Mouse (Mus musculus): Measurements from ENCODE around the gene Cd59a.
"Not testable (repeated sequence)": the region's sequence is repeated elsewhere in the genome, so short reads cannot be mapped to it uniquely, and the experiment has no call there.

Gene Cd59a

DNA sequence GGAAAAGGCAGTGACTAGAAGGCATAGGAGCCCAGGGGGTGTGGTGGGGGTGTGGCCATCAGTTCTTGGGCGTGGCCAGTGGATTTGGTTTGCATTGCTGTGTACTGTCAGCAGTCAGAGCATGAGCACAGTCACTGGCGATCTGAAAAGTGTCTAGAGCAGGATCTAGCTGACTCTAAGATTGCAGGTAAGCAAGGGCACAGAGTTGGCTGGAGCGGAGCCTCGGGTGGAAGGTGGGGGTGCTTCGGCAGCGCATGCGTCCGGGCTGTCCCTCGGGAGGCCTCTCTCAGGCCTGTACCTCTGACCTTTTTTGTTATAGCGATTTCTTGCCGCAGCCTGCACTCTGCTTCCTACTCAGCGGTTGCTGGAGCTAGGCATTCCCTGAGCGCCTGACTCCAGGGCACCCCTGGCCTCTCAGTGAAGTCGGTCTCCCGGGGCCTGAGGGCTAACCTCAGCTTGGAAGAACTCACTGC, at the start of gene Cd59a:
Cd59a (plus strand) TSS at position 61 of the 473 bp plus-strand sequence.
- peak; percentile 81 for DNase-seq (ENCODE audit: low spot score)

DNA sequence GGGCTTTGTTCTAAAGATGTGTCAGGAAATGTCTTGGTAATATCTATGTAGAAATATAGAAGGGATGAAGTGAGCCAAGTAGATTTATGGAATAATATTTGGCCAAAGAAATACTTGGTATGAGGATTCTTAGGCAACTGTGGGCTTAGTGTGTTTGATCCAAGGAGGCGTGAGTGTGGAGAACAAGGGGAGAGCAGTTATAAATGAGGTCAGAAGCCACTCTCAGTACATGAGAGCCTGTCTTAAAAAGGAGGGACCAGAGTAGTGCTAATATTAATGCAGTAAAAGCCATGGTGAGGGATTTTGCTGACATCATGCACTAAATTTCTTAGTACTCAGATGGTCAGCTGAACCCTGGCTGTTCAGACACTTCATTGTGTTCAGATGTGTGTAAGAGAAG, 37.2 kb upstream of the Cd59a start:
- no peak for DNase-seq (ENCODE audit: low spot score)

DNA sequence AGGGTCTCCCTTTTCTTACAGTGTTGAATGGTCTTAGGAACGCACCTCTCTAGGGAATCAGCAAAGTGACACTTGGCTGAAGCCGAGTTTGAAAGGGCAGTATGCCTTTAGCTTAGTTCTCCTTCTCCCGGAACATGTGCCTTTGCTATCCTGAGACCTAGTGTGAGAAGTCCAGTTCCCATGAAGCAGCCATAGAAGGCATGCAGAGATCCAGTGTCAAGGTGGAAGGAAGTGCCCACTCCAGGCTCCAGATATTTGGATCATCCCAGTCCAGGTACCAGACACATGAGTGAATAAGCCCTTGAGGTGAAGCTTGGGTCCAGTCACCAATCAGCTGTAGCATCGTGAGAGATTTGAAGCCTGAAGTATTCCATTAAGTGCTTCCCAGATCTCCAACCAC, 36.6 kb upstream of the Cd59a start:
- no peak for DNase-seq (ENCODE audit: low spot score)

DNA sequence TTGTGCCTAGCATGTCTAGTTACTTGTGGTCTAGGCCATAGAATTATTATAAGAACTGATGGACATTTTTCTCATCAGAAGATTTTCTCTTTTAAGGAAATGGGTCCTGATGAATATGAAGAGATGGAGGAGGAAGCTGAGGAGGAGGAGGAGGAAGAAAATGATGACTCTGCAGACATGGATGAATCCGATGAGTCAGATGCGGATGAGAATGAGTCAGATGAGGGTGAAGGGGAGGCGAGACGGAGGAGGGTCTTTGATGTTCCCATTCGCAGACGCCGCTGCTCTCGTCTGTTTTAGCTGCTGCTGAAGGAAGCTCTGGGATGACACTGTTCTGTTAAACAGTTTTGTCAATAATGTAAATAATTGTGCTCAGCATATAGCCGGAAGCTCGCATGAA, 35.8 kb upstream of the Cd59a start:
- DNase-seq (ENCODE audit: low spot score) = no peak

DNA sequence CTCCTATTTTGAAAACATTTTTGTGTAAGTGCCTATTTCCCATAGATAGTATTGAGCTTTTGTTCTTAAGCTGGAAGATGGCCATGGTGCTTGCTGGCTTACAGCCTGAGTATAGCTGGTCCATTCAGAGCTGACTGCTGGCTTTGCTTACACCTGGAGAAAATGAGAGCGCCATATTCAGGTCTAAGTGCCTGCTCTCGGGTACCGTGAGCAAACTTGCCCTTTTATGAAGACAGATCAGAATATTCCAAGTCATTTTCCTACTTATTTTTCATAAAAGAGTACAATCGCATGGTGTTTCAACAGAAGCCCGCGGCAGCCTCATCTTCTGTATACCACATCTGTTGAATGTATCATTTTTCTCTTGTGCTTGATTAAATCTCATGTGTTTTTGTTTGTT, 34.6 kb upstream of the Cd59a start:
- no peak for DNase-seq (ENCODE audit: low spot score)

DNA sequence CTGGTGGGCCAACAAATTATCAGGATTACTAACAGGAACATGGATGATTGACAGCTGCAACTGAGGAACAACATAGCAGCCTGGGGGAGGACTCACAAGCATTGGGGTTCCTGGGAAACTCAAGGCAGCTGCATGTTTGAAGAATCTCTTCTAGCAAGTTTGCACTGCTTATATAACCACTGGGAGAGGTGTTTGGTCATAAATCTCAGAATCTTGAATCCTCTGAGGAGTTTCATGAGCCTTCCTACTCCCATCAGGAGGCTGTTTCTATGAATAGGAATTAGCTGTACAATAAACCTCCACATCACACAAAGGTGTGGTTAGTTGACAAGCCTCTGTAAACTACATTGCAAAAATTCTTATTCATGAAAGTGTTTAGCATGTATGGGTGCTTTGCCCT, 32.9 kb upstream of the Cd59a start:
- no peak for DNase-seq (ENCODE audit: low spot score)

DNA sequence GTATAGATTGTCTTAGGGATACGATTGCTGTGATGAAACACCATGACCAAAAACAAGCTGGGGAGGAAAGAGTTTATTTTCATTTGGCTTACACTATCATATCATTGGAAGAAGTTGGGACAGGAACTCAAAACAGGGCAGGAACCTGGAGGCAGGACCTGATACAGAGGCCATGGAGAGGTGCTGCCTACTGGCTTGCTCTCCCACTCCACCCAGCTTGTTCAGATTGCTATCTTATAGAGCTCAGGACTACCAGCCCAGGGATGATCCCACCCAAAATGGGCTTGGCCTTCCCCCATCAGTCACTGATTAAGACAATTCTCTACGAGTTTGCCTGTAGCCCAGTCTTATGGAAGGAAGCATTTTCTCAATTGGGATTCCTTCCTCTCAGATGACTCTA, 31.4 kb upstream of the Cd59a start:
- no peak for DNase-seq (ENCODE audit: low spot score)

DNA sequence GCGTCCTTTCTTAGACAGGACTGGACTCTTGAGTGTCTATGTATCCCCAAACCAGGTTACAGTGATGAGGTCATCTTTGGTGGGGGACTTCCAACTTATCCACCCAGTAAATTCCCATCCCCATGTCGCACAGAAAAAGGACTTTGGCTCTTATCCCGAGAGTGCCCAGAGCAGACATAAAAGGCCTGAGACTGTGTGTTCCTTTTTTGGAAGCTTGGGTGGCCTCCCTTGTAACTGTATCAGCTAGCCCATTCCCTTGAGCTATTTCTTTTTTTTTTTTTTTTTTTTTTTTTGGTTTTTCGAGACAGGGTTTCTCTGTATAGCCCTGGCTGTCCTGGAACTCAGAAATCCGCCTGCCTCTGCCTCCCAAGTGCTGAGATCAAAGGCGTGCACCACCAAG, 30.1 kb upstream of the Cd59a start, which contains the start of gene Gm10912:
Gm10912 (plus strand) TSS at position 301 of the 400 bp plus-strand sequence.
- DNase-seq (ENCODE audit: low spot score) = not testable (repeated sequence)

DNA sequence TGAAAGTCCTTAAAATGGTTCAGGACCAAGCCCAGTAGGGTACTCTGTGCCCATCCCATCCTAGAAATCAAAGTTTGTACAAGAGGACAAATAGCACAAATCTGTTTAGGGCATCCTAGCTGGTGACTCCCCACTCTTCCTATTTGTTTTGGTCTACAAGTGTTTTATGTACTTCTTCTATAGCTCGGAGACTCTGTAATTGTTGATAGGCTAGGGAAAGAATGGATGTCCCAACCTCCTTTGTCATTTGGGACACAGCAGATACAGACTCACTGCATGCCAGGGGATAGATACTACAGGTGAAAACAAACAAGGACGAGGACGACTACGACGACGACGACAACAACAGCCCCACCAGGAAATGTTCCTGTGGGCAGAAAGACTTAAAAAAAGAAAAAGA, 27.2 kb upstream of the Cd59a start, which contains the start of gene Gm10799:
Gm10799 (minus strand) TSS at position 101 of the 400 bp plus-strand sequence.
- not testable (repeated sequence) for DNase-seq (ENCODE audit: low spot score)

DNA sequence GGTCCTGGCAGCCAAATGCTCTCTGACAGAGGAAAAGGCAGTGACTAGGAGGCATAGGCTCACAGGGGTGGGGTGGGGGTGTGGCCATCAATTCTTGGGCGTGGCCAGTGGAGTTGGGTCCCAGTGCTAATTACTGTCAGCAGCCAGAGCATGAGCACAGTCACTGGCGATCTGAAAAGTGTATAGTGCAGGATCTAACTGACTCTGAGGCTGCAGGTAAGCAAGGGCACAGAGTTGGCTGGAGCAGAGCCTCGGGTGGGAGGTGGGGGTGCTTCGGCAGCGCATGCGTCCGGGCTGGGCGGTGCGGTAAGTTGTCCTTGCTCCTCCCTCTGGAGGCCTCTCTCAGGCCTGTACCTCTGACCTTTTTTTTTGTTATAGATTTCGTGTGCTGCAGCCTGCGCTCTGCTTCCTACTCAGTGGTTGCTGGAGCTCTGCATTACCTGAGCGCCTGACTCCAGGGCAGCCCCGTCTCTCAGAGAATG, 25.9 kb upstream of the Cd59a start, which contains the start of gene Cd59b:
Cd59b (plus strand) TSS at position 146 of the 482 bp plus-strand sequence.
- DNase-seq (ENCODE audit: low spot score) = no peak

DNA sequence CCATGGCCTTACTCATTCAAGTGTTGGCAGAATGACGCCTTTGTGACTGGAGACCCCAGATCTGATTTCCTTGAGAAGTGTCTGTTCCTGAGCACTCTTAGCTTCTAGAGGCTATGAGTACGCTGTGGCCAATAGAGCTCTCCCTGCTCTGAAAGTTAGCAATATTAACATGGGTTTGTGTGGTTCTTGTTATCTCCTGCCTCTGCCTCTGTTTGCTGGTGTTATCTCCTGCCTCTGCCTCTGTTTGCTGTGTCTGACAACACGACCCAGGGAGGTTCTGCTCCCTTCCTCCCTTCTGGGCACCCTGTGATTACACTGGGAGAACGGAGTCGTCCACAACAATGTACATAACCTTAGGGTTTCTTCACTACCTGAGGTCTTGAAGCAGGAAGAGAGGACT, 17.3 kb upstream of the Cd59a start:
- DNase-seq (ENCODE audit: low spot score) = not testable (repeated sequence)

DNA sequence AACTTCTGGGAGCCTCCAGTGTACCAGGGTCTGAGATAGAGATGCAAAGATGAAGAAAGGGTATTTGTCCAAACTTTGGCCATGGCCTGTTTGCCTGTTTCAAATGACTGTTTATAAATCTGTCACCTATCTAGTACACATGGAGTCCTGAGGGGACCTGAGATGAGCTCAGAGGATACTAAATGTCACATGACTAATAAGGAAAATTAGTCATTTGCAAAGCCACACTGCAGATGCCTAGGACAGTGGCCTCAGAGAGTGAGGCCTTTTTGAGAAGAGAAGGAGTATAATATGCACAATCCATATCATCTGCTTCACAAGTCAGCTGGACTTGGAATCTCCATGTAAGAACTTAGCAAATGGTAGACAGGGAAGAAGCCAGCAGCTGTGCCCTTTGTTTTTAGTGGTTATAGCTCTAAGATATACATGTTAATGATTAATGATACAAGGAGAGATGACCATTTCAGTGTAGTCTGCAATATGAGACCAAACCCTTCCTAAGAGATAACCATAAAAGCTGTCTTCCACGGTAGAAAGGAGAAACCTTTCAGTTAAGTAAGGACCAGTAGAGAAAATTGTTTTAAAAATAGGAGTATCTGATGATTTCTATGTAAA, 14.1 kb upstream of the Cd59a start:
- DNase-seq (ENCODE audit: low spot score) = not testable (repeated sequence)

DNA sequence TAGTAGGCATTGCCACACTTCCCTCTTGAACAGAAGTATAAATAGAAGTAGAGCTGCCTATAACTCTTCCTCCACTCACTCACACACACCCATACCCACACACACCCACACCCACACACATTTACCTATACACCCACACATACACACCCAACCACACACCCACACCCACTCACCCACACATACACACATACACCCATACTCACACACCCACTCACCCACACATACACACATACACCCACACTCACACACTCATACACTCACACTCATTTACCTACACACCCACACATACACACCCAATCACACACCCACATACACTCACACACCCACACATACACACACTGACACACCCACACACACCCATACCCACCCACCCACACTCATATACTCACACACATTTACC, 13.1 kb upstream of the Cd59a start:
- no peak for DNase-seq (ENCODE audit: low spot score)

DNA sequence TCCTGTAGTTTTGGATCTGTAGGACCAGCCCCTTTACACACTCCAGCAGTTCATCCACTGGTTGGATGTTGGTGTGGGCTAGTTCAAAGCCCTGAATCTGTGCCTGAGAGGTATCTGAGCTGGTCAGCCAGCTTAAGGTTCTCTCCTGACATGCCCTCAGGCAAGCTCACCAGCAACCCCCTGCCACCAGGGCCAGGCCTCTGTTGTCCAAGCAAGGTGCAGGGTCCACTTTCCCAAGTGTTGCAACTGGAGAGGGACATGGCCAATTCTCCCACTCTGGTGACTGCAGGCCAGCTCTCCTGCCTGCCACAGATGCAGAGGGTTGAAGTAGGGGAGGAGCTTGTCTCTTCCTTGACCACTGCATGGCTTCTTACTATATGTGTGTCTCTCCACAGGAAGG, 11.6 kb upstream of the Cd59a start:
- not testable (repeated sequence) for DNase-seq (ENCODE audit: low spot score)

DNA sequence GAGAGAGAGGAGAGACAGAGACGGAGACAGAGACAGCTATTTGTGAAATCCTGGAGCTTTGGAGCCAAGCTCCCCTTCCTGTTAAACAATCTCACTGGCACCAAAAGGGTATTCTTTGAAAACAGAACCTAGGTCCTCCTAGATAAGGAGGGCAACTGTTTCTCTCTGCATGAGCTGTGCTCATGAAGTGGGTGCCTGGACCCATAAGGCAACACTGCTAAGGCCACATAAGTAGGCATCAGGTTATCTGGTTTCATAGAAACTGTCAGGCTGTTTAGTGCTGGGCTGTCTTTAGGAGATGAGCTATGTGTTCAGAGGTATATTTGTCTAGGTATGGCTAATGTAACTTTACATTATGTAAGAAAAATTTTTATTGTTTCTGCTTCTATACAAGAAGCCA, 8.0 kb upstream of the Cd59a start:
- DNase-seq (ENCODE audit: low spot score) = not testable (repeated sequence)

DNA sequence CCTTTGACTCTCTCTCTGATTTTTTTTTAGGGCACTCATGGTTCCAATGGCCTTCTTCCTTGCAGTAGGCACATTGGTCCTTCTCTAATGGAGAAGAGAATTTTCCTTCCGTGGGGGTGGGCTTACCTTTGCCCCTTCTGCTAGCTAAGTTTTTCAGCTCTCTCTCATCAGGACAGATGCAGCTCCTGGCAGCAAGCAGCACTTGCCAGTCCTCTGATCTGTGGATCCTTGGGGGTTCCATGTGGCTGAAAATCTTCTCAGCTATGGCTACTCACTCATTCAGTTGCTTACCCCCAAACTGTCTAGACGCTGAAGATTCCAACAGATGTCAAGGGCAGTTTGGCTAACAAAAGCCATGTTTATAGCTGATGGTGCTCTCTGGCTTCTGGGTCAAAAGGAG, 2.3 kb upstream of the Cd59a start:
- no peak for DNase-seq (ENCODE audit: low spot score)

DNA sequence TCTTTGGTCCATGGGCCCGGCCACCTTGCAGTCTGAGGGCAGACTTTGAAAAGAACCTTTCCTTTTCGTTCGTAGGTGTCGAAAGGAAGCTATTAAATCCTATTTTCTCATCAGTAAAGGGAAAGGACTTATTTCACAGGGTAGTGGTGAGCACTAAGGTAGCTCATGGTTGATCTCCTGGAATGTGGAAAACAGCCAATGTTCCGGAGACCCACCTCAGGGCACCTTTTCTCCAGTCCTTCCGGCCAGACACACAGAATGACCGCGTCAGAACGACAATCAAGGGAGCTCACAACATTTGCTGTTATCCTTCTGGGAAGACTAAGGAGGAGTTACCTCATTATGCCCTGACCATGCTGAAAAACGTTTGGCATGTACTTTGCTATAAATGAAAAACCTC, 655 bp downstream of the Cd59a start:
- no peak for DNase-seq (ENCODE audit: low spot score)

DNA sequence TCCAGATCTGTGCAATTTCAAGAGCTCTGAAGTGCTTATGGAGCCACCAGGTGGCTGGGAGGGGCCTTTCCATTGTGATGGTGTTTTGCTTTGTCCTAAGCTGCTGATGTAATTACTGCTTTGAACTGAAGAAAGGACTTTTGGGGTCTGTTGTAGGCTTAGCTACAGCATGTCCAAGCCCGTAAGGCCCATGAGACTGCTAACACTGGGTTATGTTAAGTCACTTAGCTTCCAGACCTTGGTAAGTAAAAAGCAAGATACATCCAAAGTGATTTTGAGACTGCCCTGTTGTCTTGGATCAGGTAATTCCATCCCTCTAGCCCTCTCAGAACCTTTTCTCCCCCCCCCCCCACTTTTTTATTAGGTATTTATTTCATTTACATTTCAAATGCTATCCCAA, 1.2 kb downstream of the Cd59a start:
- DNase-seq (ENCODE audit: low spot score) = not testable (repeated sequence)

DNA sequence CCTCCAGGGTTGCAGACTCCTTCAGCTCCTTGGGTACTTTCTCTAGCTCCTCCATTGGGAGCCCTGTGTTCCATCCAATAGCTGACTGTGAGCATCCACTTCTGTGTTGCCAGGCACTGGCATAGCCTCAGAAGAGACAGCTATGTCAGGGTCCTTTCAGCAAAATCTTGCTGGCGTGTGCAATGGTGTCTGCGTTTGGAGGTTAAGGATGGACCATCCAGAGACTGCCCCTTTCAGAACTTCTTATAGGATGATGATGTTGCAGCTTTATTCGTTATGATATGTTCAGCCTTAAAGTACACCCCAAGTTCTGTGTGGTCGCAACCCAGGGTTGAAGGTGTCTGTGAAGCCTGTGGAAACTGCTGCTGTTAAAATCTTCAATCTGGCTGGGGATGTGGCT, 1.8 kb downstream of the Cd59a start:
- DNase-seq (ENCODE audit: low spot score) = not testable (repeated sequence)

DNA sequence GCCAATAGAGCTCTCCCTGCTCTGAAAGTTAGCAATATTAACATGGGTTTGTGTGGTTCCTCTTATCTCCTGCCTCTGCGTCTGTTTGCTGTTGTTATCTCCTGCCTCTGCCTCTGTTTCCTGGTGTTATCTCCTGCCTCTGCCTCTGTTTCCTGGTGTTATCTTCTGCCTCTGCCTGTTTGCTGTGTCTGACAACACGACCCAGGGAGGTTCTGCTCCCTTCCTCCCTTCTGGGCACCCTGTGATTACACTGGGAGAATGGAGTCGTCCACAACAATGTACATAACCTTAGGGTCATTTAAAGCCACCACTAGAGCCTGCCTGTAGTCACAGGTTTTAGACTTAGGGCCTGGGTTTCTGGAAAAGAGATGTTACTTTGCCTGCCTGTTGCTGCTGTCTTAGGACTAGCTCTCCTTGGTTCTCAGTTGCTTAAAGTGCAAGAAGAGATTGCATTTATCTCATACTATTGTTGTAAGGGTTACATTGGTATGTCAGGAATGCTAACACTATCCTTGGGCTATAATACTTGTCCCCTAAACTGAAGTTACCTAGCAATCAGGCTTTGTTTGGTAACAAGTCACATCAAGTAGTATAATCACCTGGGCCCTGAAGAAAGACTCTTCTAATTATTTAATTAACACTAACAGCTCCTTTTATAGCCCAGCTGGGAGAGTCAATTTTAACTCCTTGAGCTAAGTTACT, 3.1 kb downstream of the Cd59a start:
- no peak for DNase-seq (ENCODE audit: low spot score)

DNA sequence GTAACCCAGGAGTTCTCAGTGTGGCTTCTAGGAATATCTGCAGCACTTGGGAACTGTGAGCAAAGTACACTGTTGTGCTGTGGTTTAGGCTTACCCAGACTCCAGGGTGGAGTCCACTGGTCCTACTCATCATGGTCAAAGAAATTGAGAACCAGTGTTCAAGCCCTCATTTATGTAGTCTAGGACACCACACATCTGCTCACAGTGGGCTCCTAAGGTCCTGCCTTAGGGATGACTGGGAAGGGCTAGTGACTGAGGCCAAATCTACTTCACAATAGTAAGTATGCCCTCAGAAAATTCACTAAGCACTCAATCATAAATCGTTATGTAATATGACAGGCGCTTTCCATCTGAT, 3.6 kb downstream of the Cd59a start:
- no peak for DNase-seq (ENCODE audit: low spot score)

DNA sequence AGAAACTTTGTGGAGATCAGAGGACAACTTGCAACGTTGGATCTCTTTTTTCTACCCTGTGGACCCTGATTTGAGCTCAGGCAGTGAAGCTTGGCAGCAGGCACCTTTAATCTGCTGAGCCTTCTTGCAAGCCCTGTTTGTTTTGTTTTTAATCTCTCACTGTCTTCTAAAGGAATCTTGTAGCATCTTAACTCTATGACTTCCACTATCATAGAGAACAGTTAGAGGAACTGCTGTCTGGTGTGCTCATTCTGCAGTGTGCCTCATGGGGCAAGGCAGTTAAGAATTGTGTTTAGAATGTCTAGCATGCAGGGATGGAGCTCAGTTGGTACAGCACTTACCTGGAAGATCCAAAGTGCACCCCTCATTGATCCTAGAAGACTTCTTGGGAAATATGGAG, 4.3 kb downstream of the Cd59a start:
- no peak for DNase-seq (ENCODE audit: low spot score)

DNA sequence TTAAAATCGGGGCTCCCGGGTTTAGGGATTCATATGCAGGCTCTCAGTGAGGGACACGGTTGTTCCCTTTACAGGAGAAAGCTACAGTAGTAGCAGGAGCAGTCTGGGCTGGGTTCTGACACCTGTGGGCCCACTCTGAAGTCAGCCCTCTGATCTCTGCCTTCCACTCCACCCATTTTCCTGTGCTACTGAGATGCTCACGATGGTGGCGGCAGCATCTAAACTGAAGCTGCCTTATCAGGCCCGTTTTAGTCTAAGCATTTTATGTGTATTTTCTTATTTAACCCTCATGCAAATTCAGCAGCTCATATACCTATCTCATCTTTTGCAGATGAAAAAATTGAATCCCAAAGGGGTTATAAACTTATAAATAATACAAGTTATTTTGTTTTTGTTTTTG, 9.2 kb downstream of the Cd59a start:
- DNase-seq (ENCODE audit: low spot score) = no peak

DNA sequence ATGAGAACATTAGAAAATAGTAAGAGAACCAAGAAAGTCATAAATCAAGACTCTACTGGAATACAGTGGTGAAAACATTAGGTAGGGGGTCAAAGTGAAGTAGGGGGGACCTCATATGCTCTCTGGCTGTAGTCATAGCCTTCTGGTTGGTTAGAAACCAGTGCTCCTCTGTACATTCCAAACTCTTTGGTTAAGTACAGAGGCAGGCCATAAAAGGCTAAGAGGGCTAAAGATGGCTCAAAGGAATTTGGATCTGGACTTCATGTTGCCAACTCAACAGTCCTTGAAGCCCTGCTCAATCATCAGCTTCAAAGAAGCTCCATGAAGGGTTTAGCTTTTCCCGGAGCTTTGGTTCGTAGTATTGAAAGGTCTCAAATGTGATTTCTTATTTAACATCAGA, 13.4 kb downstream of the Cd59a start:
- DNase-seq (ENCODE audit: low spot score) = not testable (repeated sequence)

All from spleen, adult 12 weeks (tissue).